Mouse (Mus musculus) embryonic fibroblast, embryonic 13.5 days (primary cell): Measurements from ENCODE around the gene Cers5. TPM values are rescaled to one million over a fixed set of nuclear protein-coding genes. Genes with fewer than 3 reads are reported as not detected.

Experiments
- H3K27ac ChIP-seq: 2 replicates; pipeline ENCODE4 v1.5.1; 2012; ENCODE audit warnings: low read length, control low read depth, inconsistent platforms; ENCODE audit not compliant: insufficient read depth
- H3K4me1 ChIP-seq: 2 replicates; pipeline ENCODE4 v1.6.1; 2011; ENCODE audit warnings: low read length; ENCODE audit not compliant: control insufficient read depth, insufficient read depth
- H3K4me3 ChIP-seq: 2 replicates; pipeline ENCODE4 v1.5.1; 2011; ENCODE audit warnings: mild to moderate bottlenecking, control low read depth, low read length; ENCODE audit not compliant: insufficient read depth
- CTCF ChIP-seq: IDR thresholded peaks from 2 replicates; pipeline ENCODE4 v1.5.1; 2011; ENCODE audit warnings: mild to moderate bottlenecking, control low read depth, low read length, moderate library complexity, borderline replicate concordance; ENCODE audit not compliant: insufficient read depth
- POLR2A ChIP-seq: IDR thresholded peaks from 2 replicates; pipeline ENCODE4 v1.6.1; 2011; ENCODE audit warnings: low read depth, mild to moderate bottlenecking, control low read depth, low read length, moderate library complexity
- polyA plus RNA-seq: library from polyadenylated mRNA; stranded (reverse); fragments of >200 nt; gene quantifications from 2 replicates; pipeline ENCODE4 v1.2.4, GENCODE M21; 2011; ENCODE audit warnings: low read depth; ENCODE audit not compliant: missing spikeins, insufficient read length

Gene Cers5
- polyA plus RNA-seq, 1 experiment: 75.9 TPM

GRCm38 (mm10) chr15:99700219-99701106 is 72.2 kb downstream of the Cers5 start:
- Histone ChIP-seq H3K27ac (no peak overlapping the region), H3K4me1 (0 out of 2 replicates have a peak, but pooled peaks cover 9% of the 10 kb centered on the region), H3K4me3 (no peak overlapping the region)
- TF ChIP-seq CTCF (no peak), POLR2A (peak; percentile 17; the same call in 1 of the 2 replicates)

GRCm38 (mm10) chr15:99699715-99700114 is 73.0 kb downstream of the Cers5 start:
- H3K4me1 ChIP-seq: 0 out of 2 replicates have a peak, but pooled peaks cover 9% of the 10 kb centered on the region
- H3K27ac ChIP-seq: no peak overlapping the region
- TF ChIP-seq CTCF (no peak), POLR2A (no peak)
- no peak overlapping the region for H3K4me3 ChIP-seq

DNA sequence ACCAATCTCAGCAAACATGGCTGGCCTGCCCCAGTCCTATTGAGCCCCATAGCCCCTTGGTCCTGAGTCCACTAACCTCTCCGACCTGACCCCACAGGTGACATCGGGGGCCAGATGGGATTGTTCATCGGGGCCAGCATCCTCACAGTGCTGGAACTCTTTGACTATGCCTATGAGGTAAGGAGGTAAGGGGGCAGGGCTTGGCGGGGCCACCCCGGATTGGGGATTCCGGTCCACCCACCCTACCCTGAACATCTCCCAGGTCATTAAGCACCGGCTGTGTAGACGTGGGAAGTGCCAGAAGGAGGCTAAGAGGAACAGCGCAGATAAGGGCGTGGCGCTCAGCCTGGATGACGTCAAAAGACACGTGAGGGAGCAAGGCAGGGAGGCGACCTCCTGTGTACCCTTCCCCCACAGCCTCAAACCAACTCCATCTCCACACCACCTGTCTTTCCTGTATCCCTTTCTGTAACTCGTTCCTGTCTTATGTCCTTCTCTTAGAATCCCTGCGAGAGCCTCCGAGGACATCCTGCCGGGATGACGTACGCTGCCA is 74.1 kb downstream of the Cers5 start:
- TF ChIP-seq CTCF: no peak
- TF ChIP-seq POLR2A: no peak
- H3K4me3 ChIP-seq: no peak overlapping the region
- H3K27ac ChIP-seq: no peak overlapping the region
- 0 out of 2 replicates have a peak, but pooled peaks cover 9% of the 10 kb centered on the region for H3K4me1 ChIP-seq

DNA sequence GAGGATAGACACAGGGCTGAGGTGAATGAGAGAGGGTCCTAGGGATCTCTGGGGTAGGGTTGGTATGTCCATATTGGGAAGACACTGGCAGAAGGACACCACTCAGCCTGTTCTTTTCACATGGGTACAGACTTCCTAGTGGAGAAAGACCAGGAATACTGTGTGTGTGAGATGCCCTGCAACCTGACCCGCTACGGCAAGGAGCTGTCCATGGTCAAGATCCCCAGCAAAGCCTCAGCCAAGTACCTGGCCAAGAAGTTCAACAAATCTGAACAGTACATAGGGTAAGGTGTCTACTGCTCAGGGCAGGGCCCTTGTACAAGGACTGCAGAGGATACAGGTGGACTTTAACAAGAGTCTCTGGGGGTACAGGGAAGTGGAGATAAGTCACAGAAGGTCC is 75.4 kb downstream of the Cers5 start:
- no peak overlapping the region for H3K4me3 ChIP-seq
- H3K4me1 ChIP-seq: 0 out of 2 replicates have a peak, but pooled peaks cover 5% of the 10 kb centered on the region
- no peak for TF ChIP-seq POLR2A
- no peak for TF ChIP-seq CTCF
- H3K27ac ChIP-seq: no peak overlapping the region

GRCm38 (mm10) chr15:99691976-99692375 is 80.7 kb downstream of the Cers5 start:
- Histone ChIP-seq H3K4me3 (no peak overlapping the region), H3K27ac (no peak overlapping the region), H3K4me1 (no peaks in the 10 kb centered on the region)
- TF ChIP-seq POLR2A: no peak

GRCm38 (mm10) chr15:99690924-99691323 is 81.8 kb downstream of the Cers5 start:
- Histone ChIP-seq H3K4me1 (no peaks in the 10 kb centered on the region), H3K4me3 (no peak overlapping the region), H3K27ac (no peak overlapping the region)
- TF ChIP-seq POLR2A (no peak), CTCF (no peak)

- Histone ChIP-seq H3K27ac (no peak overlapping the region), H3K4me1 (no peaks in the 10 kb centered on the region), H3K4me3 (no peak overlapping the region)
- no peak for TF ChIP-seq POLR2A
- TF ChIP-seq CTCF: peak; percentile 91
Measured at GRCm38 (mm10) chr15:99688712-99689111, 84.0 kb downstream of the Cers5 start.

Other genes starting within 250 kb of the Cers5 start
- gene Faim2, start 244.7 kb downstream of the Cers5 start, polyA plus RNA-seq: 1.4 TPM in 1 of 2 replicates, not detected in the other
- gene Aqp2, start 193.8 kb downstream of the Cers5 start, polyA plus RNA-seq: not detected in 2 replicates
- 4.2 and 7.0 TPM in 2 replicates for gene Aqp5, start 182.1 kb downstream of the Cers5 start, polyA plus RNA-seq
- not detected in 2 replicates for gene Aqp6, start 171.5 kb downstream of the Cers5 start, polyA plus RNA-seq
- 47.1 and 72.4 TPM in 2 replicates for gene Racgap1, start 121.2 kb downstream of the Cers5 start, polyA plus RNA-seq
- 0.65 and 1.0 TPM in 2 replicates for gene Asic1, start 102.5 kb downstream of the Cers5 start, polyA plus RNA-seq
- gene Smarcd1, start 70.8 kb downstream of the Cers5 start, polyA plus RNA-seq: 28.1 and 36.8 TPM in 2 replicates
- gene Gm17349, start 67.4 kb downstream of the Cers5 start, polyA plus RNA-seq: not detected in 2 replicates
- 0.53 and 0.54 TPM in 2 replicates for gene Gpd1, start 55.4 kb downstream of the Cers5 start, polyA plus RNA-seq
- 58.2 and 66.5 TPM in 2 replicates for gene Cox14, start 47.3 kb downstream of the Cers5 start, polyA plus RNA-seq
- 172 and 199 TPM in 2 replicates for gene Lima1, start 102.6 kb upstream of the Cers5 start, polyA plus RNA-seq
- not detected in 2 replicates for gene Fam186a, start 194.2 kb upstream of the Cers5 start, polyA plus RNA-seq
- gene Larp4, start 197.2 kb upstream of the Cers5 start, polyA plus RNA-seq: 50.3 and 61.0 TPM in 2 replicates